Mouse (Mus musculus): ENCODE results near the gene Wipi1. TPM values are rescaled to one million over a fixed set of nuclear protein-coding genes. Genes with fewer than 3 reads are reported as not detected.

Gene Wipi1
- polyA plus RNA-seq, 1 experiment from 2014 or later = 12.3 TPM

DNA sequence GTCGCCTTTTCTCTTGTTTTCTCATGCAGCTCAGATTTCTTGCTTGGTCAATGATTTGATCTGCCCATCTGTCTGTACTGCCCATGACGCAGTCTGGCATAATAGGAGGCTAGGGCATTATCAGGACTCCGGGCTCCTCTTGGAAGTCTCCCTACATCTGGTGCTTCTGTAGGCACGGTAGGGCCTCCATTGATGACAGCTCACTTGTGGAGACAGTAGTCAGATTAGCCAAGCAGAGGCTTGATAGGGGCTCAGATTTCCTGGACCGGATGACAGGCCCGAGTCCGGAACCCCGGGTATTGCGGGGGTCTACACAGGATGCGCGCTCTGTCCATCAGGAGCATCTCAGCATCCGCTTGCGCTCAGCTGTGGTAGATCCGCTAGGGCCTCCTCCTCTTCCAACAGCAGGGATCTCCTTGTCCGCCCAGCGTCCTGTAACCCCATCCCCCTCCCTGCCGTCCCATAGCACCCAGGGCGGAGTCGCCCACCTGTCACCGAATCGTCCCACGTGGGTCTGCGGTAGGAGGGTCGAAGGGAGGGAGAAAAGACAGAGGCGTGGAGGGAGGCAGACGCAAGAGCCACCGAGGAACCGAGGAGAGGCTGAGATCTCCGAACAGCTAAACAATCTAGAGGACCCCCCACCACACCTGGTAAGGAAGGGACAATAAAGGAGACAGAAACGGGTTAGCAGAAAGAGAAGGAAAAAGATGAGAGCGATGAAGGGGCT, 38.4 kb upstream of the Wipi1 start:
- H3K9ac ChIP-seq (ENCODE audit: low read depth, low read length) = peak overlapping the region; percentile 96
- no peaks in the 10 kb centered on the region for H3K27me3 ChIP-seq (ENCODE audit: control insufficient read depth, insufficient read depth, low read length)
- H3K4me2 ChIP-seq (replicated peaks; ENCODE audit: low read depth, low read length) = peak overlapping the region; percentile 80
- peaks cover 4% of the 10 kb centered on the region; the same call in 1 of the 2 replicates for H3K4me1 ChIP-seq (replicated peaks; ENCODE audit: control insufficient read depth, insufficient read depth, low read length)
- ATAC-seq (ENCODE audit: low FRiP score) = peak; percentile 84
- no peaks in the 10 kb centered on the region for H3K36me3 ChIP-seq (ENCODE audit: control insufficient read depth, insufficient read depth, low read length)
- peak overlapping the region; percentile 87 for H3K27ac ChIP-seq (ENCODE audit: low read depth, low read length)
- H3K4me3 ChIP-seq (ENCODE audit: low read depth, low read length) = peak overlapping the region; percentile 99
- peak; percentile 82 for DNase-seq (ENCODE audit: low spot score)
- H3K9me3 ChIP-seq (ENCODE audit: control insufficient read depth, low read length) = no peaks in the 10 kb centered on the region
- WGBS = 2% methylated on average over 31 of the region's 31 CpGs

- no peak for ATAC-seq (ENCODE audit: low FRiP score)
- H3K4me3 ChIP-seq (ENCODE audit: low read depth, low read length) = peak within 1 kb of the TSS; percentile 99
- peak within 1 kb of the TSS; percentile 87 for H3K27ac ChIP-seq (ENCODE audit: low read depth, low read length)
- H3K36me3 ChIP-seq (ENCODE audit: control insufficient read depth, insufficient read depth, low read length) = no peaks in the 10 kb centered on the region
- peak within 1 kb of the TSS; percentile 80 for H3K4me2 ChIP-seq (replicated peaks; ENCODE audit: low read depth, low read length)
- no peaks in the 10 kb centered on the region for H3K9me3 ChIP-seq (ENCODE audit: control insufficient read depth, low read length)
- peak within 1 kb of the TSS; percentile 96 for H3K9ac ChIP-seq (ENCODE audit: low read depth, low read length)
- peaks cover 4% of the 10 kb centered on the region; the same call in 1 of the 2 replicates for H3K4me1 ChIP-seq (replicated peaks; ENCODE audit: control insufficient read depth, insufficient read depth, low read length)
- no peak for DNase-seq (ENCODE audit: low spot score)
- no peaks in the 10 kb centered on the region for H3K27me3 ChIP-seq (ENCODE audit: control insufficient read depth, insufficient read depth, low read length)
- whole genome bisulfite sequencing = 41% methylated on average over 8 of the region's 8 CpGs
Measured at GRCm38 (mm10) chr11:109649206-109649605, 37.4 kb upstream of the Wipi1 start, which contains the start of gene Prkar1a. Prkar1a (plus strand) TSS chr11:109649405.

DNA sequence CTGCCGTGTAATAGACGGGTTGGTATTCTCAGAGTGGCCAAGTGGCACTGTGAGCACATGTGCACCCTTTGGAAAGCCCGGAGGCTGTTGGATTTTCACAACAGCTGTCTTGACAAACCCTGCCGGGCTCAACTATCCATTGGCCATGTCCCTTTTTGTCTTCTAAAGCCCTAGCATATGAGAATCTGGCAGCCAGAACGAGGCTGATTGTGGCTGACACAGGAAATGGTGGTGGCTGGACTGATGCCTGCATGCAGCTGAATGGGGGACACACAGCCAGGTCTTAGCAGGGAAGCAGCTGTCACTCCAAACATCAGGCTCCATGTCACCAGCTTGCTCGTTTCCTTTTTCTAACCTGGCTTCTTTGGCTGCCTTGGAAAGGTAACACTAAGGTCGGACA, 36.7 kb upstream of the Wipi1 start:
- ATAC-seq (ENCODE audit: low FRiP score) (no peak), DNase-seq (ENCODE audit: low spot score) (no peak)
- Histone ChIP-seq H3K4me2 (replicated peaks; ENCODE audit: low read depth, low read length) (no peak overlapping the region), H3K36me3 (ENCODE audit: control insufficient read depth, insufficient read depth, low read length) (no peaks in the 10 kb centered on the region), H3K27me3 (ENCODE audit: control insufficient read depth, insufficient read depth, low read length) (no peaks in the 10 kb centered on the region), H3K4me3 (ENCODE audit: low read depth, low read length) (no peak overlapping the region), H3K9ac (ENCODE audit: low read depth, low read length) (no peak overlapping the region), H3K4me1 (replicated peaks; ENCODE audit: control insufficient read depth, insufficient read depth, low read length) (peaks cover 4% of the 10 kb centered on the region; the same call in 1 of the 2 replicates), H3K9me3 (ENCODE audit: control insufficient read depth, low read length) (no peaks in the 10 kb centered on the region), H3K27ac (ENCODE audit: low read depth, low read length) (no peak overlapping the region)
- 61% methylated on average over 7 of the region's 7 CpGs for WGBS

- ATAC-seq (ENCODE audit: low FRiP score) = no peak
- Histone ChIP-seq H3K36me3 (ENCODE audit: control insufficient read depth, insufficient read depth, low read length) (no peaks in the 10 kb centered on the region), H3K4me2 (replicated peaks; ENCODE audit: low read depth, low read length) (no peak overlapping the region), H3K4me1 (replicated peaks; ENCODE audit: control insufficient read depth, insufficient read depth, low read length) (no peaks in the 10 kb centered on the region), H3K9me3 (ENCODE audit: control insufficient read depth, low read length) (no peaks in the 10 kb centered on the region), H3K27ac (ENCODE audit: low read depth, low read length) (no peak overlapping the region), H3K4me3 (ENCODE audit: low read depth, low read length) (no peak overlapping the region), H3K9ac (ENCODE audit: low read depth, low read length) (no peak overlapping the region), H3K27me3 (ENCODE audit: control insufficient read depth, insufficient read depth, low read length) (no peaks in the 10 kb centered on the region)
- DNase-seq (ENCODE audit: low spot score) = no peak
- WGBS = 86% methylated on average over 5 of the region's 5 CpGs
Measured at GRCm38 (mm10) chr11:109641498-109642222, 29.9 kb upstream of the Wipi1 start.

DNA sequence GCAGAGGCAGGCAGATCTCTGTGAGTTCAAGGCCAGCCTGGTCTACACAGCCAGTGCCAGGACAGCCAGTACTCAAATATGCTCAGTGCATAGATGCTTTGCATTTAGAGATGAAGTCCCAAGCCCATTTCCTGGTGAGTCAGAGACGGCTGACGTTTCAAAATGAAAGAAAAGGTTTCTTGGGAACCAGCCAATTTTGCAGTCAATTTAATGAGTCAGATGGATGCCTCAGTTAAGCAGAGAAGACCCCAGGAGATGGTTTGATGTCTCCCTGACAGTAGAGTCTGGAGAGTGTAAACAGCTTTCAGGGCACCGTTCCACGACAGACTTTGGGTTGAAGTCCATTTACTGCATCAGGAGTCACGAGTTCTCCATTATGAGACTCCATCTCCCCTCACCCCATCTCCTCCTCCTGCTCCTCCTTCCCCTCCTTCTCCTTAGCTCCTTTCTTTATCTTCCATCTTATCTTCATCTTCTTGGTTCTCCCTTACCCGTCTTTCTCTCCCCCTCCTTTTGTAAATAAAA, 24.2 kb upstream of the Wipi1 start:
- WGBS = 86% methylated on average over 6 of the region's 6 CpGs
- H3K9ac ChIP-seq (ENCODE audit: low read depth, low read length) = no peak overlapping the region
- H3K36me3 ChIP-seq (ENCODE audit: control insufficient read depth, insufficient read depth, low read length) = no peaks in the 10 kb centered on the region
- H3K4me2 ChIP-seq (replicated peaks; ENCODE audit: low read depth, low read length) = no peak overlapping the region
- no peaks in the 10 kb centered on the region for H3K4me1 ChIP-seq (replicated peaks; ENCODE audit: control insufficient read depth, insufficient read depth, low read length)
- H3K9me3 ChIP-seq (ENCODE audit: control insufficient read depth, low read length) = no peaks in the 10 kb centered on the region
- no peaks in the 10 kb centered on the region for H3K27me3 ChIP-seq (ENCODE audit: control insufficient read depth, insufficient read depth, low read length)
- ATAC-seq (ENCODE audit: low FRiP score) (no peak), DNase-seq (ENCODE audit: low spot score) (no peak)
- no peak overlapping the region for H3K27ac ChIP-seq (ENCODE audit: low read depth, low read length)
- no peak overlapping the region for H3K4me3 ChIP-seq (ENCODE audit: low read depth, low read length)

GRCm38 (mm10) chr11:109634928-109635327, 23.2 kb upstream of the Wipi1 start:
- Histone ChIP-seq H3K27me3 (ENCODE audit: control insufficient read depth, insufficient read depth, low read length) (no peaks in the 10 kb centered on the region), H3K27ac (ENCODE audit: low read depth, low read length) (no peak overlapping the region), H3K36me3 (ENCODE audit: control insufficient read depth, insufficient read depth, low read length) (no peaks in the 10 kb centered on the region), H3K4me2 (replicated peaks; ENCODE audit: low read depth, low read length) (no peak overlapping the region), H3K4me1 (replicated peaks; ENCODE audit: control insufficient read depth, insufficient read depth, low read length) (no peaks in the 10 kb centered on the region), H3K9me3 (ENCODE audit: control insufficient read depth, low read length) (no peaks in the 10 kb centered on the region), H3K9ac (ENCODE audit: low read depth, low read length) (no peak overlapping the region), H3K4me3 (ENCODE audit: low read depth, low read length) (no peak overlapping the region)
- DNase-seq (ENCODE audit: low spot score) (no peak), ATAC-seq (ENCODE audit: low FRiP score) (no peak)
- 80% methylated on average over 9 of the region's 9 CpGs for WGBS

DNA sequence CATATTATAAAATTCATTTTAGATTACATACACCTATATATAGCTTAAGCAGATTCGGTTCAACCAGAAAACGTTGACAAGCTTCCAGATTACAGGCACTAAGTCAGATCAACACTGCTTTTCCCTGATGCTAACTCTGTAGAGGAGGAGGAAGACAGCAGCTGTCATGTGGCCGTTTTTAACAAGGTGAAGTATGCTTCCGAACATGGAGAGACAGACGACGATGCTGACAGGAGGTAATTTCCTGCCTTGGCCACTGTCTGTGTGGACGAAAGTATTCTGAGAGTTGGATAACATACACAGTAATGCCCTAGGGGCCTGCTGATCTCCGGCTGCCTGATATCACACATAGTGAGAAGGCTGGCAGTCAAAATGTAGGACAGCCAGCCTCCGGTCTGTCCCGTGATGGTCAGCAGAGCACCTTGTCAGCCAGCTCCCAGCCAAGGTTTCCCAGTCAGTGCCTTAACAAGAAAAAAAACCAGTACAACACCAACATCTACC, 17.3 kb upstream of the Wipi1 start:
- Histone ChIP-seq H3K36me3 (ENCODE audit: control insufficient read depth, insufficient read depth, low read length) (no peaks in the 10 kb centered on the region), H3K4me1 (replicated peaks; ENCODE audit: control insufficient read depth, insufficient read depth, low read length) (no peaks in the 10 kb centered on the region), H3K27me3 (ENCODE audit: control insufficient read depth, insufficient read depth, low read length) (no peaks in the 10 kb centered on the region), H3K27ac (ENCODE audit: low read depth, low read length) (no peak overlapping the region), H3K9ac (ENCODE audit: low read depth, low read length) (no peak overlapping the region), H3K4me2 (replicated peaks; ENCODE audit: low read depth, low read length) (no peak overlapping the region), H3K9me3 (ENCODE audit: control insufficient read depth, low read length) (no peaks in the 10 kb centered on the region), H3K4me3 (ENCODE audit: low read depth, low read length) (no peak overlapping the region)
- DNase-seq (ENCODE audit: low spot score) (no peak), ATAC-seq (ENCODE audit: low FRiP score) (no peak)
- WGBS = 75% methylated on average over 10 of the region's 10 CpGs

- WGBS = 88% methylated on average over 3 of the region's 3 CpGs
- no peak for ATAC-seq (ENCODE audit: low FRiP score)
- no peaks in the 10 kb centered on the region for H3K9me3 ChIP-seq (ENCODE audit: control insufficient read depth, low read length)
Measured at GRCm38 (mm10) chr11:109628099-109628498, 16.3 kb upstream of the Wipi1 start.

More at GRCm38 (mm10) chr11:109628099-109628498, 16.3 kb upstream of the Wipi1 start:
- H3K4me1 ChIP-seq (replicated peaks; ENCODE audit: control insufficient read depth, insufficient read depth, low read length) = no peaks in the 10 kb centered on the region
- DNase-seq (ENCODE audit: low spot score) = no peak
- H3K27me3 ChIP-seq (ENCODE audit: control insufficient read depth, insufficient read depth, low read length) = no peaks in the 10 kb centered on the region
- H3K4me2 ChIP-seq (replicated peaks; ENCODE audit: low read depth, low read length) = no peak overlapping the region
- no peak overlapping the region for H3K4me3 ChIP-seq (ENCODE audit: low read depth, low read length)
- no peaks in the 10 kb centered on the region for H3K36me3 ChIP-seq (ENCODE audit: control insufficient read depth, insufficient read depth, low read length)
- H3K9ac ChIP-seq (ENCODE audit: low read depth, low read length) = no peak overlapping the region
- H3K27ac ChIP-seq (ENCODE audit: low read depth, low read length) = no peak overlapping the region
